Mouse (Mus musculus) stomach, embryonic 15.5 days (tissue): ENCODE measurements around the gene Akr1b7. TPM values are rescaled to one million over a fixed set of nuclear protein-coding genes. Genes with fewer than 3 reads are reported as not detected.

Source experiments
- ATAC-seq: fragments of 200-750 bp; cut with Nextera tagmentation; 2 replicates; pipeline ENCODE4 v1.8.0; 2017; ENCODE audit warnings: low read depth, moderate number of reproducible peaks, moderate TSS enrichment; ENCODE audit not compliant: insufficient read depth, low FRiP score
- H3K27ac ChIP-seq: fragments of 300-500 bp; sonication (generic); 2 replicates; pipeline ENCODE4 v1.5.1; 2015; ENCODE audit warnings: mild to moderate bottlenecking, inconsistent platforms
- H3K27me3 ChIP-seq: fragments of 300-500 bp; sonication (generic); replicated peaks from 2 replicates; pipeline ENCODE4 v1.6.1; 2015; ENCODE audit warnings: inconsistent platforms
- H3K36me3 ChIP-seq: fragments of 300-500 bp; sonication (generic); 2 replicates; pipeline ENCODE4 v1.6.1; 2015; ENCODE audit warnings: inconsistent platforms
- H3K4me1 ChIP-seq: fragments of 300-500 bp; sonication (generic); 2 replicates; pipeline ENCODE4 v1.6.1; 2015; ENCODE audit warnings: inconsistent platforms
- H3K4me2 ChIP-seq: fragments of 300-500 bp; sonication (generic); 2 replicates; pipeline ENCODE4 v1.6.1; 2015; ENCODE audit warnings: mild to moderate bottlenecking, inconsistent platforms
- H3K4me3 ChIP-seq: fragments of 300-500 bp; sonication (generic); replicated peaks from 2 replicates; pipeline ENCODE4 v1.5.1; 2015; ENCODE audit warnings: inconsistent platforms
- H3K9ac ChIP-seq: fragments of 300-500 bp; sonication (generic); 2 replicates; pipeline ENCODE4 v1.6.1; 2015; ENCODE audit warnings: inconsistent platforms
- H3K9me3 ChIP-seq: fragments of 300-500 bp; sonication (generic); 2 replicates; pipeline ENCODE4 v1.6.1; 2016; ENCODE audit warnings: inconsistent platforms
- WGBS: fragments of 180-500 bp; shearing (Covaris S2); methylation state at CpG from one replicate; pipeline ENCODE4 v1.1.7; 2015; 5-methylcytosine and 5-hydroxymethylcytosine counted together
- polyA plus RNA-seq: library from polyadenylated mRNA; unstranded; fragments of >200 nt; fragmentation: Nextera tagmentation; extraction: Ambion mirVana; gene quantifications from 2 replicates; pipeline ENCODE4 v1.2.1, GENCODE M21; 2015

The Akr1b7 gene
- polyA plus RNA-seq, 1 experiment from 2014 or later = 5.4 TPM

- Histone ChIP-seq H3K9me3 (no peaks in the 10 kb centered on the region), H3K36me3 (no peaks in the 10 kb centered on the region), H3K4me2 (no peak overlapping the region), H3K27me3 (no peaks in the 10 kb centered on the region), H3K27ac (no peak overlapping the region), H3K4me1 (no peaks in the 10 kb centered on the region), H3K9ac (no peak overlapping the region), H3K4me3 (no peak overlapping the region)
- no peak for ATAC-seq
- WGBS = 6% methylated on average over 2 of the region's 2 CpGs
Observed at GRCm38 (mm10) chr6:34447961-34448360, 35.8 kb downstream of the Akr1b7 start.

- Histone ChIP-seq H3K36me3 (no peaks in the 10 kb centered on the region), H3K4me3 (no peak overlapping the region), H3K27ac (no peak overlapping the region), H3K9ac (no peak overlapping the region), H3K27me3 (no peaks in the 10 kb centered on the region), H3K4me2 (no peak overlapping the region), H3K9me3 (no peaks in the 10 kb centered on the region), H3K4me1 (0 out of 2 replicates have a peak, but pooled peaks cover 5% of the 10 kb centered on the region)
- no peak for ATAC-seq
- WGBS = 76% methylated on average over 1 of the region's 1 CpGs
Observed at GRCm38 (mm10) chr6:34448696-34449095, 36.6 kb downstream of the Akr1b7 start.

GRCm38 (mm10) chr6:34452963-34453770 lies 41.0 kb downstream of the Akr1b7 start:
- ATAC-seq = no peak
- Histone ChIP-seq H3K27me3 (0 out of 2 replicates have a peak, but pooled peaks cover 4% of the 10 kb centered on the region), H3K36me3 (no peaks in the 10 kb centered on the region), H3K9ac (no peak overlapping the region), H3K4me2 (no peak overlapping the region), H3K9me3 (no peaks in the 10 kb centered on the region), H3K4me1 (0 out of 2 replicates have a peak, but pooled peaks cover 5% of the 10 kb centered on the region), H3K27ac (no peak overlapping the region), H3K4me3 (no peak overlapping the region)
- 44% methylated on average over 7 of the region's 7 CpGs for WGBS

- Histone ChIP-seq H3K27ac (no peak overlapping the region), H3K9me3 (no peaks in the 10 kb centered on the region), H3K4me3 (no peak overlapping the region), H3K36me3 (no peaks in the 10 kb centered on the region), H3K4me1 (no peaks in the 10 kb centered on the region), H3K27me3 (0 out of 2 replicates have a peak, but pooled peaks cover 4% of the 10 kb centered on the region), H3K4me2 (no peak overlapping the region), H3K9ac (no peak overlapping the region)
- ATAC-seq = no peak
Observed at GRCm38 (mm10) chr6:34459456-34459855, 47.3 kb downstream of the Akr1b7 start.

- Histone ChIP-seq H3K4me2 (no peak overlapping the region), H3K4me3 (no peak overlapping the region), H3K4me1 (no peaks in the 10 kb centered on the region), H3K9ac (no peak overlapping the region), H3K9me3 (no peaks in the 10 kb centered on the region), H3K27me3 (0 out of 2 replicates have a peak, but pooled peaks cover 4% of the 10 kb centered on the region), H3K27ac (no peak overlapping the region), H3K36me3 (no peaks in the 10 kb centered on the region)
- ATAC-seq = no peak
- 44% methylated on average over 4 of the region's 4 CpGs for WGBS
Observed at GRCm38 (mm10) chr6:34460651-34461050, 48.5 kb downstream of the Akr1b7 start.

- Histone ChIP-seq H3K9me3 (no peaks in the 10 kb centered on the region), H3K27ac (no peak overlapping the region), H3K27me3 (no peaks in the 10 kb centered on the region), H3K4me3 (no peak overlapping the region), H3K9ac (no peak overlapping the region), H3K4me1 (no peaks in the 10 kb centered on the region), H3K36me3 (no peaks in the 10 kb centered on the region), H3K4me2 (no peak overlapping the region)
- ATAC-seq = no peak
- 90% methylated on average over 4 of the region's 4 CpGs for WGBS
Observed at GRCm38 (mm10) chr6:34463582-34463981, 51.4 kb downstream of the Akr1b7 start.

GRCm38 (mm10) chr6:34471434-34472110 lies 59.4 kb downstream of the Akr1b7 start:
- no peaks in the 10 kb centered on the region for H3K4me1 ChIP-seq
- no peaks in the 10 kb centered on the region for H3K27me3 ChIP-seq
- no peak overlapping the region for H3K9ac ChIP-seq
- no peak overlapping the region for H3K4me2 ChIP-seq
- H3K27ac ChIP-seq = no peak overlapping the region
- H3K9me3 ChIP-seq = no peaks in the 10 kb centered on the region
- no peak overlapping the region for H3K4me3 ChIP-seq
- WGBS = 62% methylated on average over 12 of the region's 12 CpGs
- H3K36me3 ChIP-seq = no peaks in the 10 kb centered on the region
- no peak for ATAC-seq

Other genes with a start within 250 kb of the Akr1b7 start
- 33.8 and 39.7 TPM in 2 replicates for gene Slc35b4, start 235.2 kb upstream of the Akr1b7 start, polyA plus RNA-seq
- 110 and 134 TPM in 2 replicates for gene Akr1b3, start 94.9 kb upstream of the Akr1b7 start, polyA plus RNA-seq
- gene Akr1b8, start 58.2 kb upstream of the Akr1b7 start, polyA plus RNA-seq = 5.5 and 6.6 TPM in 2 replicates
- gene Akr1b10, start 28.1 kb upstream of the Akr1b7 start, polyA plus RNA-seq = 18.5 and 20.3 TPM in 2 replicates
- gene Bpgm, start 63.9 kb downstream of the Akr1b7 start, polyA plus RNA-seq = 48.0 and 54.6 TPM in 2 replicates
- 396 and 401 TPM in 2 replicates for gene Cald1, start 186.2 kb downstream of the Akr1b7 start, polyA plus RNA-seq